Mouse (Mus musculus) E14TG2a.4 (cell line): ENCODE data around the gene Wnt5b.
A peak's percentile ranks its signal among the peaks of the same experiment; 100 is the strongest.

Experiments used
- H3K27me3 ChIP-seq: 2 replicates; pipeline ENCODE4 v1.6.1; 2014; ENCODE audit warnings: low read length, control low read depth; ENCODE audit not compliant: insufficient read depth
- H3K36me3 ChIP-seq: 2 replicates; pipeline ENCODE4 v1.6.1; 2014; ENCODE audit warnings: low read length, control low read depth; ENCODE audit not compliant: insufficient read depth
- H3K4me1 ChIP-seq: replicated peaks from 2 replicates; pipeline ENCODE4 v1.6.1; 2014; ENCODE audit warnings: low read depth, low read length, control low read depth
- H3K4me3 ChIP-seq: replicated peaks from 2 replicates; pipeline ENCODE4 v1.5.1; 2014; ENCODE audit warnings: mild to moderate bottlenecking, low read length
- H3K9me3 ChIP-seq: 2 replicates; pipeline ENCODE4 v1.6.1; 2014; ENCODE audit warnings: low read length, control low read depth
- CTCF ChIP-seq: conservative IDR thresholded peaks from 2 replicates; pipeline ENCODE4 v1.5.1; 2014; ENCODE audit warnings: low read length
- NANOG ChIP-seq: IDR thresholded peaks from 2 replicates; pipeline ENCODE4 v1.6.1; 2014; ENCODE audit warnings: borderline replicate concordance, low read length, mixed read lengths
- POU5F1 ChIP-seq: IDR thresholded peaks from 2 replicates; pipeline ENCODE4 v1.6.1; 2014; ENCODE audit warnings: low read length, borderline replicate concordance

Gene Wnt5b

GRCm38 (mm10) chr6:119467785-119468059 is 76.4 kb downstream of the Wnt5b start:
- peaks cover 3% of the 10 kb centered on the region; the same call in 1 of the 2 replicates for H3K4me1 ChIP-seq

GRCm38 (mm10) chr6:119466921-119467784 is 77.0 kb downstream of the Wnt5b start:
- Histone ChIP-seq H3K9me3 (peaks cover 12% of the 10 kb centered on the region; the same call in 1 of the 2 replicates), H3K4me1 (peaks cover 3% of the 10 kb centered on the region; the same call in 1 of the 2 replicates), H3K36me3 (no peaks in the 10 kb centered on the region), H3K27me3 (no peaks in the 10 kb centered on the region), H3K4me3 (no peak overlapping the region)
- no peak for TF ChIP-seq POU5F1
- TF ChIP-seq NANOG = no peak
- no peak for TF ChIP-seq CTCF

More at GRCm38 (mm10) chr6:119467785-119468059, 76.4 kb downstream of the Wnt5b start:
- TF ChIP-seq NANOG (no peak), CTCF (no peak), POU5F1 (no peak)
- H3K9me3 ChIP-seq = peaks cover 12% of the 10 kb centered on the region; the same call in 1 of the 2 replicates
- no peaks in the 10 kb centered on the region for H3K36me3 ChIP-seq
- no peak overlapping the region for H3K4me3 ChIP-seq
- H3K27me3 ChIP-seq = no peaks in the 10 kb centered on the region

- Histone ChIP-seq H3K4me3 (no peak overlapping the region), H3K4me1 (no peaks in the 10 kb centered on the region), H3K36me3 (no peaks in the 10 kb centered on the region), H3K9me3 (peaks cover 12% of the 10 kb centered on the region; the same call in 1 of the 2 replicates), H3K27me3 (no peaks in the 10 kb centered on the region)
- TF ChIP-seq CTCF = no peak
- no peak for TF ChIP-seq NANOG
- no peak for TF ChIP-seq POU5F1
Measured at GRCm38 (mm10) chr6:119466161-119466560, 78.0 kb downstream of the Wnt5b start.

- H3K4me1 ChIP-seq = no peaks in the 10 kb centered on the region; the same call in 1 of the 2 replicates
- no peak for TF ChIP-seq POU5F1
- no peak for TF ChIP-seq NANOG
- no peak for TF ChIP-seq CTCF
- H3K4me3 ChIP-seq = no peak overlapping the region
- H3K27me3 ChIP-seq = 0 out of 2 replicates have a peak, but pooled peaks cover 5% of the 10 kb centered on the region
- no peaks in the 10 kb centered on the region for H3K9me3 ChIP-seq
- no peaks in the 10 kb centered on the region for H3K36me3 ChIP-seq
Measured at GRCm38 (mm10) chr6:119460391-119460790, 83.8 kb downstream of the Wnt5b start.

GRCm38 (mm10) chr6:119459041-119459440 is 85.1 kb downstream of the Wnt5b start:
- no peaks in the 10 kb centered on the region; the same call in 1 of the 2 replicates for H3K4me1 ChIP-seq
- no peaks in the 10 kb centered on the region for H3K9me3 ChIP-seq
- no peak overlapping the region for H3K4me3 ChIP-seq
- no peaks in the 10 kb centered on the region for H3K36me3 ChIP-seq
- peaks cover 14% of the 10 kb centered on the region; the same call in 1 of the 2 replicates for H3K27me3 ChIP-seq
- no peak for TF ChIP-seq POU5F1
- no peak for TF ChIP-seq CTCF
- no peak for TF ChIP-seq NANOG

GRCm38 (mm10) chr6:119458166-119458565 is 86.0 kb downstream of the Wnt5b start:
- H3K4me3 ChIP-seq = no peak overlapping the region
- TF ChIP-seq NANOG (no peak), POU5F1 (no peak)
- no peaks in the 10 kb centered on the region for H3K36me3 ChIP-seq
- H3K9me3 ChIP-seq = no peaks in the 10 kb centered on the region
- H3K27me3 ChIP-seq = peaks cover 14% of the 10 kb centered on the region; the same call in 1 of the 2 replicates
- H3K4me1 ChIP-seq = peaks cover 2% of the 10 kb centered on the region; the same call in 1 of the 2 replicates

GRCm38 (mm10) chr6:119451981-119452499 is 92.1 kb downstream of the Wnt5b start:
- Histone ChIP-seq H3K4me3 (peak overlapping the region; percentile 58), H3K27me3 (peaks cover 40% of the 10 kb centered on the region), H3K4me1 (peaks cover 54% of the 10 kb centered on the region), H3K36me3 (no peaks in the 10 kb centered on the region), H3K9me3 (no peaks in the 10 kb centered on the region)
- TF ChIP-seq CTCF (no peak), NANOG (no peak), POU5F1 (no peak)
